Mouse (Mus musculus): Measurements from ENCODE around the gene Lrrc10.

The Lrrc10 gene

DNA sequence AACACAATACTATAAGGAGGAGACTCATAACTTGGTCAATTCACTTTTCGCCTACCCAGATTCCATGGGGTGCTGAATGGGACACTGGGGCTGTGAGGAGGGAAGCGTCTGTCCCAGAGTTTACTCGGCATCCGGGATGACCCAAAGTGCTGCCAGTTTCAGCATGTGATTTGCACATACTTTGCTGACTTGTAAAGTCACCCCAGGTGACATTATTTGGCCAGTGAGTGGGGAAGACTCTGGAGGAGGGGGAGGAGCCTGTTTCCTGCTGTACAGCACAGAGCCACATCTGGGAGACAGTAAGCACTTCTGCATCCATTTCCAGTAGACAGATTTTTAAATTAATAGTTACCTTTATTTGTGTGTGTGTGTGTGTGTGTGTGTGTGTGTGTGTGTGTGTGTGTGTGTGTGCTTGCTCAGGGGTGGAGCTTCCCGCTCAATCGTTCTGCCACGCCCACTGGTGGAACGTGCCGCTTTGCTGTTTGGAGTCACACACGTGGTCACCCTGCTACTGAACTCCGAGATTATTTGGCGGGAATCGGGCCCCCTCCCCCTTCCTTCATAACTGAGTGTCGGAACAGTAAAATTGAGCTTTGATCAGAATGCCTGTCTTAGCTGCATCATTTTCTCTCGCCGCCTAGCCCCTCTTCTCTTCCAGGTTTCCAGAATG, 1.5 kb upstream of the Lrrc10 start:
- DNase-seq = peak in 1 of 2 experiments; percentile 31

DNA sequence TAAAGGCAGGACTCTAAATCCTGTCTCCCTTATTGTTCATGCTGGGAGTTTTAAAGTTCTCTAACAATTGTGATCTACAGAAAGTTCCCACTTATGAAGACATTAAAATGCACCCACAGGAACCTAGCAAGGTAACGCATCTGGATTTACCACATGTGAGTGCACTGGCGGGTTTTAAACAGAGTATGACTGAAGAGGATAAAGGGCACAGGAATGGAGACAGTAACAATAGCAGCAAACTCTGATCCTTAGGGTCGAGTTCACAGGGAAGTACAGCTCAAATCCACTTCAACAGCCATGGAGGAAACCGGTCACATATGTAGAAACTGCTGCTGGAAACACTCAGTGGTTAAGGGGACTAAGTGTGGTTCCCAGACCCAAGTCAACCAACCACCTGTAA, 4.1 kb downstream of the Lrrc10 start:
- no peak for DNase-seq

DNA sequence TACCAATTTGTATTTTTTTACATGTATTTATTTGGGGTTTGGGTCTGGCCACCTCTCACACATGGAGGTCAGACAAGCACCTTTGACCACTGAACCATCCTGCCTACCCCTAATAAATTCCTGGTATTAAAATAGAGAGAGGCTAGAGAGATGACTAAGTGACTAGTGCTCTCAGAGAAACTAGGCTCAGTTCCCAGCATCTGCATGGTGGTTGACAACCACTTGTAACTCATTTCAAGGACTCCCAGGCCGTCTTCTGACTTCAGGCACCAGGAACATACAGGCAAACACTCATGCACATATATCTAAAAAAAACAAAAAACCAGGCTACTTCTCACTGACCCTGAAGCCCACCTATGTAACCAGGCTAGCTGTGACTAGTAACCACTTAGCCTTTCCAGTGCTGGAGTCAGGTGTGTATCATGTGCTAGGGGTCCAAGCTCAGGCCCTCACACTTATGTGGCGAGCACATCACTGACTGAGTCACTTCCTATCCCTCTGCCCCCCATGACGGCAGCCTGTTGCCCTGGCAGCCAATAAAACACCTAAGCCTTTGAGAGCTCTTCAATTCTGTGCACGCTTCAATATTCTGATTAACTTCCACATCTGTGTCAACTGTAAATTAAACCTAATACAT, 4.9 kb downstream of the Lrrc10 start:
- DNase-seq = no peak

DNA sequence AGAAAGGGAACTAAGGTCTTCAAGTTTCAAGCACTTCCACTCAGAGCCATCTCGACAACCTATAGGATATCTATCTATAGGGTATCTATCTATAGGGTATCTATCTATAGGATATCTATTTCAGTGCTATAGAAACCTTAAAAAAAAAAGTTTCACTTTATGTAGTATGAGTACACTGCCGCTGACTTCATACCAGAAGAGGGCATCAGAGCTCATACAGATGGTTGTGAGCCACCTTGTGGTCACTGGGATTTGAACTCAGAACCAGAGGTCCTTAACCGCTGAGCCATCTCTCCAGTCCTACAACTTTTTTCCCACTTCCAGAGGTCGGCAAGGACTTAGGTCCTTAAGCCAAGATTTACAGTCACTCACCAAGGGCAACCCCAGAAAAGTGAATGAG, 10.5 kb downstream of the Lrrc10 start:
- no peak for DNase-seq

DNA sequence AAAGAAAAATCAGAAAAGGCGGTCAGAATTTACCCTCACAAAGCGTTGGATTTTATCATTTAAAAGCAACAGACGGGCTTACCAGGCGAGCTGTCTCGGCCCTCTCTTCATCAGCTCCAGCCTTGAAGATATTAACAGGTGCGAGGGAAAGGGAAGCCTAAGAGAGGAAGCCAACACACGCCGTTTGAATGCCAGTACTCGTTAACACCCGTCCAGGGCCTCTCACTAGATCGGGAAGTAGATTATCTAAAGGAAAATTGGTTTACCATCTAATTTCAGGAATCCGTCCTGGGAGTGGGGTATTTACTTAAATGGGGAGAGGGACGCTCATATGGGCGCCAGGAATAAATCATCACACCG, 17.7 kb downstream of the Lrrc10 start:
- no peak for DNase-seq

DNA sequence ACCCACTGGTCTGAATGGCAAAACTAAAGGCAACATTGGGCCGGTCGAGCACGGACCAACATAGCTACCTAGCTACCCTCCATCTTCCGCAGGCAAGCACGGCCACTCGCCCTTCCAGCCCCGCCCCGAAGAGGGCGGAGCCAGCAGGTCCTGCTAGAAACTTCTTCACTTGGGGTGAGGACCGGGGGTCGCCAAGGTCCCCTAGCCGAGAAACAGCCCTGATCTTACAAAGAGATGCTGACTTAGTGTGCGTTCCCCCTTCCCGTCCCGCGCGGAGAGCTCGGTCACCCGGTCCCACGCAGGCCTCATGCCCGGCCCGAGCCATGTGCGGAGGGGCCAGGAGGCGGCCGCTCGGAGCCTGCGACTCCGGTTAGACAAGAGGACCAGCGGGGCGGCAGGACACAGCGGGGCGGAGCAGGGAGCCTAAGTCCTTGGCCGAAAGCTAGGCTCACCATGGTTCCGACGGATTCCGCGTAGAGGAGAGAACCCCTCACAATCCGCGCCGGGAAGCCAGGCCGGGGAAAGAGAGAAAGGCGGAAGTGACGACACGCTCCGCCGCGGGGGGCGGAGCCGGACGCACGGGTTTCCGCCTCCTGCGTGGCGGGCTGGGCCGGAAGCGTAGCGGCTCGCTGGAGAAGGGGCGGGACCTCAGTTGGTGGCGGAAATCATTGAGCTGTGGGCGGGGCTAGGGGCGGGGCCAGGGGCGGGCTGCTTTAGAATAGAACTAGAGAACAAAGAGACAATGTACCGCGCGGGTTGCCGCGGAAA, 18.3 kb downstream of the Lrrc10 start, which contains the start of gene Cct2:
Gene Cct2 (minus strand): TSS at position 561 of the 768 bp plus-strand sequence.
- DNase-seq = peak; percentile 95 to 97

DNA sequence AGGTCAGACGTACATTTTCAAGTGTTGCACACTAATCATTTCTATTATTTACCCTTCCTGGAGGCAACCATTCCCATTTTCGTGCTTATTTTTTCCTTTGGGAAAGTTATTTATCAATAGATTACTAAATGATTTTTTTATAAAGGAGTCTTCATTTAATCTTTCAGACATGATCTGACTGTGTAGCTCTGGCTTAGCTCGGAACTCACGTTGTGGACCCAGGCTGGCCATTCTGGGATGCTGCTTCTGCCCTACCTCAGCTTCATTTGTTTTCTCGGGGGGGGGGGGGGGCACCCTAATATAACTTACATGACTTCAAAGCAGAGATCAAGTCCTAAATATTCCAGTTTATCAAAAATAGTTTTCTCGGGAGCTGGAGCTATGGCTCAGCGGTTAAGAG, 18.9 kb downstream of the Lrrc10 start:
- DNase-seq = peak in 1 of 2 experiments; percentile 20

DNA sequence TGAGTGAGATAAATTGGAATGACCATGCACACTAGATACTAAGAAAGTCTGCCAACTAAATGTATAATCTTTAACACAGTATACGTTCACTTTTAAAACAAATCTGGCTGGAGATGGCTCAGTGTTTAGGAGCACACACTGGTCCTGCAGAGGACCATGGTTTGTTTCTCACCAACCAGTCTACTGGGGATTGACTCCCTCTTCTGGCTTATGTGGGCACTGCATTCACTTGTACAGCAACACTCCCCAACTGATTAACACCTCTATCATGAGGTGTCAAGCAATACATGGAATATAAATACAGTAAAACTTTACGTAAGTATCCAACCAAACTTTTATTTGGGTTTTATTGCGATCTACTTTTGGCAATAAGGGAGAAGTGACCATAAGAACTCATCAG, 24.0 kb downstream of the Lrrc10 start:
- no peak for DNase-seq

DNA sequence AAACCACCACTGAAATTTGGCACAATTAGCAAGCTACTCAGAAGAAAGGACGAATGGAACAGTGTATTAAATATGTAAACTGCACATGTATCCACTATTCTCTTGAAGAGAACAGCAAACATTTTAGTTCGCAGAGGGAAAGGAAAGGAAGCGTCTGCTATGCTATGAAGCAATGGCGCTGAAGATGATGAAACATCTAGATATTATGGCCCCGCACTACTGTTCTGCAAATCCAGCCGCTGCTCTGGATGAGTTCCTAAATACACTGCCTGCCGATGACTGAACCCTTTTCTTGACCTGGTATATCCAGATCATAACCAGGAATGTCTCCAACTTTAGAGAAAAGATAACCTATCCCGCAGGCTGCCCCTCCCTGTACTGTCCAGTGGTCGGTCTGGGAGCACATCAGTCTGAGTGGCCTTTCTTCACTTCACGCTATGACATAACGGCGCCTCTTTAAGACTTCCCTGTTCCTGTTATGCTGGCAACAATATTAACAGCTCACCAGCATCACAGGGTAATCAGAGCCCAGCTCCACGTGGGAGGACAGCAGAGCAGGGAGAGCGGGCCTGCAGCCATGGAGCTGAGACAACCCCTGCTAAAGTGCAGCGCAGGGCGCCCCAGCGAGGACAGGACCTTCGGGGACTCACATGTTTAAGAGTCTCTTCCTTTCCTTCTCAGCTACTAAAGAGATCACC, 27.2 kb downstream of the Lrrc10 start:
- DNase-seq = no peak

DNA sequence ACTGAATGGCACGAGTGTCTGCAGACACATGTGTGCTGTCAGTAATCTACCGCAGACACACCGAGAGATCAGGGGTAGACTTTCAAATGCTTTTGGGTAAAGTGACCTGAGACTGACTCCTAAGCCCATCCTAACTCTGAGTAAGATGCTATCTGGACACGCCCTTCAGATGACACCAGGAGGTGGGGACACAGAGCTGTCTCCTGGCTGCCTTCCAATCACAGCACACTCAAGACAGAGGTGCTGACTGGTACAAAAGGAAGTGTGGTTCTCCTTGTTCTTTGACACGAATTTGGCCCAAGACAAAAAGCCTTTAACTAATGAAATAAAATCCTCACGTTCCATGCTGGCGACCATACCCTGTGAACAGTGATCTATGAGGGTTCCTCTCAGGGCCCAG, 28.0 kb downstream of the Lrrc10 start:
- no peak for DNase-seq

DNA sequence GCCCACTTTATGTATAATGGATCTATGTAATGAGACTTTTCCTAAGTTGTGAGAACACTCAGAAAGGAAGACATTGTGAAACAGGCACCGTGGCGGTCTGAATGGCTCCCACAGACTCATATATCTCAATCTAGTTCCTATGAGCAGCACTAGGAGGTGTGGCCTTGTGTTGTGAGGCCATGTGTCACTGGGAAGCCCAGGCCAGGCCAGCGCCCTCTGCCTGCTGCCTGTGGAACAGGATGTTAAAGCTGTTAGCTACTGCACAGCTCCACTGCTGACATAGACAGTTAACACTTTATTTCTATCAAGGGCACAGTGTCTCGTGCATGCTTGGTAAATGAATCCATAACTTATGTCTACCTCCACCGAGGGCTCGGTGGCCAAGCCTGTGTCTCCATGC, 33.1 kb downstream of the Lrrc10 start:
- DNase-seq = peak; percentile 64 to 74

DNA sequence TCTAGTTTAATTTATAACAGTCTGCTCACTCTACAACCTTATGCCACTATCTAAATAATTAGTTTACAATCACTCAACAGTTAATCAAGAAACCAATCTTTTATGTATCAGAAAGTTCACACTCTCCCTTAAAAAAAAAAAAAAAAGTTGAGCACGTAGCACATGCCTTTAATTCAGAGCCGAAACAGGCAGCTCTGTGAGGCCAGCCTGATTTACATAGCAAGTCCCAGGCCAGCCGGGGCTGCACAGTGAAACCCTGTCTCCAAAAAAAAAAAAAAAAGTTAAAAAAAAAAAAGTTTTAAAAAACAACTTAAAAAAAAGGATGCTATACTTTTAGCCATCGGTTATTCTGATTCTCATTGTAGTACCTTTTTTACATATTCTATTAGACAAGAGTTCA, 36.2 kb downstream of the Lrrc10 start:
- no peak for DNase-seq

DNA sequence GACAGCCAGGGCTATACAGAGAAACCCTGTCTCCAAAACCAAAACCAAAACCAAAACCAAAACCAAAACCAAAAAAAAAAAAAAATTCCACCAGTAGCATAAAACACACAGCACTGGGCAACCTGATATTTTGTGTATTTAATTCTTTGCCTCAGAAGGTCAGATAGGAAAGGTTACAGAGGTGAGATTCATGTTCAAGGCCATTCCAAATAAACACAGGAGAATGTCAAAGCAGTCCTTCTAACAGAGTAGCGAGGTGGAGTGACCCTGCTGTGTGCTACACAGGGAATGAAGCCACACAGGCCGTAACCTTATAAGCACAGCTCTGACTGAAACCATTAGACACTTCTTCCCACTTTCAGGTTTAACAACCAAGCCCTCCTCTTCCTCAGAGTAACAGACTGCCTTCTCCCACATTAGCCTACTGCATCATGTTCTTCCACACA, 36.8 kb downstream of the Lrrc10 start:
- DNase-seq = no peak

DNA sequence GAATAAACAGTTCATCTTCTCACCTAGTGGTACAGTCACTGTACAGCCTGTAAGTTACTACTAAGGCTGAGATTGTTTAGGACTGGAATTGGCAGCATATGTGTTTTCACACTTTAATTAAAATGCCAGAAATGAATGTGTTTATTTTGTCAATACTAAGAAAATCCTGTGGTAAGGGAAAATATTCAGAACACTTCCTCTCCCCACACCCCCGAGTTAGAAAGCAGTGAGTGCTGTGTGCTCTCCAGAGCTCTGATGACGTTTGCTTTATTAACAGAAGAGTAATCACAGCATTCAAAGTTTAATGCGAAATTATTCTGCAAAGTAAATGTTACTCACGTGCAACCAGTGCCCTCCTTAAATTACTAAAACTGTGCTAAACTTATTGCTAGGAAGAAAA, 44.5 kb downstream of the Lrrc10 start:
- no peak for DNase-seq

DNA sequence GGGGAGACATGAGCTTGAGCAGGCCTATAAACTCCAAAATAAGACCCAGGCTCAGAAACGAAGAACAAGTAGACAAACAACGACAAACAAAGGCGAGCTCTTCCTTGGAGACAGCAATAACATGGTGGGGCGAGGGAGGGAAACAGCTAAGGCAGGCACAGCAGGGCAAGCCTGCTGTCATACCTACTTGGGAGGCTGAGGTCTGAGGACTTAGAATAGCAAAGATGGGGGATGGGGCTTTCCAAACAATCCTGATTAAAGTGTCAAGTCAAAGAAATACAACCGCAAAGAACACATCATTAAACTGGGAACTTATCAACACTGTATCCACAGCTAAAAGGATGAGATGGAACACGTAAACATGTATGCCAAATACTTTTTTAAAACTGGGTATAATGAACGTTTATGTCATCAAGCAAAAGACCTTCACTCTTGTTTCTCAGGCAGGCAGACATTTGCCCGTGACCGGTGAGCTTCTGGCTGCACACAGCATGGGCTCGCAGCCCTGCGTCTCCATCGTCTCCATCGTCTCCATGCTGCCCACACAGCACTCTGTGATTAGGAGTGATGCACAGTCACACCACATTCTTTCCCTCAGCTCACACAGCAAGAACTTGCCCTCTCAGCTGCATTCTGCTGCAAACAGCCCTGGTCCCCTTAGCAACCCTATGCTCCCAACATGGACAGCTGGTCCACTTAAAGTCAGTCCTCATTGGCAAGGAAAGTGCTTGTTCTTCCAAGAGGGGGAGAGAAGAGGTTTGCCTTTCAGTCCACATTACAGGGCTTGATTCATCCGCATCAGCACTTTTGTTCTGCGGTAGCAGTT, 49.6 kb downstream of the Lrrc10 start:
- peak; percentile 43 to 64 for DNase-seq

DNA sequence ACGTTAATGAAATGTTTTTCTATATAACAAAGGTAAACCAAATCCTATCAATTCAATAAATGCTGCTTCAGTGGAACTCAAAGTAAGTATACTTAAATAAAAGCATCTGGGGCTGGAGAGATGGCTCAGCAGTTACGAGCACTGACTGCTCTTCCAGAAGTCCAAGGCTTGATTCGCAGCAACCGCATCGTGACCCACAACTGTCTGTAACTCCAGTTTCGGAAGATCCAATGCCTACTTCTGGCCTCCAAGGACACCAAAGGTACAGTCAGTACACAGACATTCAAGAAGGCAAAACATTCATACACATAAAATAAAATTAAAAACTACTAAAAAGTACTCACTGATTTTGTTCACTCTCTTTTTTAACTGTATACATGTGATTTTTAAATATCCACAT, 51.0 kb downstream of the Lrrc10 start:
- DNase-seq = no peak
